In the genomic region with DNA sequence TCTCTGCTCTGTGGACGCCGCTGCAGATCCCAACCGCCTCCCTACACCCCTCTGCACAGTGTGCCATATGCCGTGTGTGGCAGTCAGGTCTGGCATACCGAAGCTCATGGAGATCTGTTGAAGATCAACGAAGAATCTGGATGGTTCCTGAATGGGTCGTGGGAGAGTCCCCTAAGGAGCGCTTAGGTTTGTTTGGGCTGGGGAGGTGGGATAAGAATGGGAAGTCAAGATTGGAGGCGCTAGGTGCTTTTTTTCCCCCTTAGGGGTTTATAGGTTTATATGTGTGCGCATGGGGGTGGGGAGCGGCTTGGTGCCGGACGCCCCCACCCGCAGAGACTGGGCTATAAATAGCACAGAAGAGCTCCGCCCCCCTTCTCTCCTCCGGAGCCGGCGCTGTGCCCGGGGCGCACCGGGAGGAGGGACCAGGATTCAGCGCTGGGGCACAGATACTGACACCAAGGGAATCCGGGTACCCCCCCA, we compare ENCODE assay signal across 8 mouse cellular contexts. TPM values are rescaled to one million over a fixed set of nuclear protein-coding genes. Genes with fewer than 3 reads are reported as not detected.
DNase-seq lines count a peak whose midpoint lies in the region; ATAC-seq lines count a peak whose summit lies in the region.

A gene (plus strand): TSS at position 409 of the 480 bp plus-strand sequence.

- under 1% methylated on average over 18 of the region's 23 CpGs for WGBS in kidney, embryonic 15.5 days

- H3K27me3 ChIP-seq in kidney, embryonic 15.5 days, result peaks cover 42% of the 10 kb centered on the region

- H3K36me3 ChIP-seq in kidney, embryonic 15.5 days, result no peaks in the 10 kb centered on the region

- H3K9ac ChIP-seq in kidney, embryonic 15.5 days, result peak within 1 kb of the TSS; percentile 55

- peak; percentile 79 for DNase-seq in layer of hippocampus, adult 11-12 months (ENCODE audit: low spot score)
- no peak for DNase-seq in layer of hippocampus, adult 9-10 months (ENCODE audit: low spot score)
- peak; percentile 87 to 91 for DNase-seq in cerebellum, postnatal 36 days
- DNase-seq in heart, adult 8-10 months (ENCODE audit: low spot score), result peak; percentile 50
- DNase-seq in liver, result peak; percentile 34
- DNase-seq in retina, adult 2 months (ENCODE audit: low read depth, low spot score), result peak; percentile 46
- no peak for DNase-seq in yolk sac, embryonic 10.5 days (ENCODE audit: low spot score)

- peak within 1 kb of the TSS; percentile 54 for H3K4me3 ChIP-seq in kidney, embryonic 15.5 days (replicated peaks)

- no peak for ATAC-seq in kidney, embryonic 15.5 days (replicated peaks; ENCODE audit: low FRiP score)

- H3K4me2 ChIP-seq in kidney, embryonic 15.5 days, result peak within 1 kb of the TSS; percentile 83

- peaks cover 62% of the 10 kb centered on the region for H3K4me1 ChIP-seq in kidney, embryonic 15.5 days

- peak within 1 kb of the TSS; percentile 69 for H3K27ac ChIP-seq in kidney, embryonic 15.5 days

- no peaks in the 10 kb centered on the region for H3K9me3 ChIP-seq in kidney, embryonic 15.5 days (replicated peaks)

RNA-seq across cellular contexts. Expression of the gene that starts here (rescaled TPM):
- total RNA-seq in heart, adult 8-10 months (2022), result 1 to 10 TPM; 1.1 to 2.5 (median 2.0) TPM
- 1.8 and 2.8 TPM in 2 replicates for polyA plus RNA-seq in kidney, embryonic 15.5 days (2015; fragmentation: Nextera tagmentation; extraction: Ambion mirVana)

Comparison
In these comparisons a context has a peak if more than half of its experiments do, and no peak if none do; other contexts are left out.
1. DNase-seq: peak in layer of hippocampus, adult 11-12 months (single experiment), cerebellum, postnatal 36 days (2 of 2), heart, adult 8-10 months (single experiment), liver (single experiment) and retina, adult 2 months (single experiment); none in layer of hippocampus, adult 9-10 months (single experiment) and yolk sac, embryonic 10.5 days (single experiment).